Mouse (Mus musculus) megakaryocyte, adult 5-6 weeks (primary cell): Measurements from ENCODE around the gene Ankrd31. TPM values are rescaled to one million over a fixed set of nuclear protein-coding genes. Genes with fewer than 3 reads are reported as not detected.
"Not testable (repeated sequence)": the region's sequence is repeated elsewhere in the genome, so short reads cannot be mapped to it uniquely, and the experiment has no call there.

Experiments
- ATAC-seq: 2 replicates; pipeline ENCODE4 v1.8.0; 2016; ENCODE audit warnings: mild to moderate bottlenecking, inconsistent platforms; ENCODE audit not compliant: poor library complexity, severe bottlenecking
- total RNA-seq, 2 experiments: library from RNA; stranded (forward) in 1 of 2; stranded (reverse) in 1 of 2; fragments of 153-499, 151-499 nt in 1 of 2; fragments of 221-1000, 200-1000 nt in 1 of 2; gene quantifications; 2 replicates each; pipeline versions ENCODE4 v1.2.3 to v1.2.4; 2015 to 2017

Gene Ankrd31
- not detected in 2 replicates for total RNA-seq (2015)
- not detected in 2 replicates for total RNA-seq (2017)

DNA sequence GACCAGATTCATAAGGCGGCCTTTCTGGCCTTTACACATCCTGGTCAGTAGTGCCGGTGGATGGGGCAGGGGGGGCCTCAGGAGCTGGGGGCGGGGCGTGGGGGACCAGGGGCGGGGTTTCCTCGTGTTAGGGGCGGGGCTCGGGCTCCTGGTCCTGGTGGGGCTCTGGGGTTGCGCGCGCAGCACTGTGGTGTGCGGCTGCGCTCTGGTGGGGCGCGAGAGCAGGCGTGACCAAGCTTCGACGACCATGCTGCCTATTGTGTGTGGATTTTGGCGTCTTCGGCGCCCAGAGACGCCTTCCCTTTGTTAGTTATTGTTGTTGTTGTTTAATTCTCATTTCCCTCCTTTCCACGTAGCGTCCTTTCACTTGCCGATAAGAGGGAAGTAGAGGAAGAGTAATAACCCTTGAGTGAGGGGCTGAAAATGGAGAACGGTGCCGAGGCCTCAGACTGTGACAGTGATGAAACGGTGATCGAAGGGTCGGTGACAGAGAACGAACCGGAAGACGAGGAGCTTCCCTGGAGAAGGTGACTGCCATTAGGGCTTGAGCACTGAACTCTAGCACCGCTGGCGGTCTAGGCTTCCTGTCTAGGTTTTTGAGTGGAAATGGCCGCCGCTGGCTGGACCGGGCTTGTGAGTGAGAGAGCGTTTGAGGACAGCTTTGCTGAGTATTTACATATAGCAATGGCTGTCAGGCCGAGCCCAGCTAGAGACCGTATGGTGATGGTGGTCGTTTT is at the start of gene Ankrd31:
Gene Ankrd31 (plus strand): TSS at position 164 of the 737 bp plus-strand sequence.
- ATAC-seq = no peak

DNA sequence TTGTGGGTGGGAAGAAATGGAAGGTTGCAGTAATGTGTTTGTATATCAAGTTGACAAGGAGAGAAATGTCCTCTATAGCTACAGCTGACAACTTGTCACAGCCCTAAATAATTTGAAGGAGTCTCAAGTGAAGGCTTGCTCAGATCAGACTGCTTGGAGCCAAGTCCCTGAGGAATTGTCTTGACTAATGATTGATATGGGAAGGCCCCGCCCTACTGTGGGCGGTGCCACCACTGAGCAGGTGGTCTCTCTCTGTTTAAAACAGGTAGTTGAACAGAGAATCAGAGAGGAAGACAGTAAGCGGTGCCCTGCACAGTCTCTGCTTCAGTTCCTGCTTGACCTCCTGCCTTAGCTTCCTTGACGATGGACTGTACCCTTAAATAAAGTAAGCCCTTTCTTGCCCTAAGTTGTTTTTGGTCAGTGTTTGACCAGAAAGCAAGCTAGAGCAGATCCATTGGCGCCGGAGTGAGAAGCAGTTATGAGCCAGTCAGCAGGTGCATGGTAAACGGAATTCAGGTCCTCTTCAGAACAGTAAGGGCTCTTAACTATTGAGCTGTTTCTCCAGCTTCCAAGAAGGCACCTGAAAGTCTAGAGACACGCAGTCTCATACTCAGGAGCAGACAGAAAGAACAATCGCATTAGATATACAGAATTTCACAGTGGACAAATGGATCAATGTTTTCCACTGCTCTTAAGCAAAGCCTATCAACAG is 45.3 kb upstream of the Ankrd31 start:
- no peak for ATAC-seq

DNA sequence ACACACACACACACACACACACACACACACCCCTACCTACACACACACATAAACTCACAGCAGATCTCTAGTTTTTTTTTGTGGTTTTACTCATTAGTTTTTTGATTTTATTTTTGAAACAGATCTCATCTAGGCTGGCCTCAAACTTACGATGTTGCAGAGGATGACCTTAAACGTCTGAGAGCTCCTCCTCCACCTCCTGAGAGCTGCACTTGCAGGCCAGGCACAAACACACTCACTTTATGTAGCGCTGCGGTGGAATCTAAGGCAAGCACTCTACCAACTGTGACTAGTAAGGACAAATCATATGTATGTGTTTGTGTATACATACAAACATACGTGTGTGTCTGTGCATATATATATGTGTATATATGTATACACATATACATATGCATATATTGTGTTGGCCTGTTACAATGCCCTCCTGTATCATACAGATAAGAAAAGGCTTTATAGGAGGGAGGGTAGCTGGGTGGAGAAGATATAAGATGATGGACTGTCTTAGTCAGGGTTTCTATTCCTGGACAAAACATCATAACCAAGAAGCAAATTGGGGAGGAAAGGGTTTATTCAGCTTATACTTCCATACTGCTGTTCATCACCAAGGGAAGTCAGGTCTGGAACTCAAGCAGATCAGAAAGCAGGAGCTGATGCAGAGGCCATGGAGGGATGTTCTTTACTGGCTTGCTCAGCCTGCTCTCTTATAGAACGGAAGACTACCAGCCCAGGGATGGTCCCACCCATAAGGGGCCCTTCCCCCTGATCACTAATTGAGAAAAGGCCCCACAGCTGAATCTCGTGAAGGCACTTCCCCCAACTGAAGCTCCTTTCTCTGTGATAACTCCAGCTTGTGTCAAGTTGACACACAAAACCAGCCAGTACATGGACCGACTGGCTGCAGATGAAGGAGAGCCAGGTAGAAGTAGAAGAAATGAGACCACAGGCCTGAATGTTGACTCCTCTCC is 38.5 kb upstream of the Ankrd31 start:
- ATAC-seq = no peak

DNA sequence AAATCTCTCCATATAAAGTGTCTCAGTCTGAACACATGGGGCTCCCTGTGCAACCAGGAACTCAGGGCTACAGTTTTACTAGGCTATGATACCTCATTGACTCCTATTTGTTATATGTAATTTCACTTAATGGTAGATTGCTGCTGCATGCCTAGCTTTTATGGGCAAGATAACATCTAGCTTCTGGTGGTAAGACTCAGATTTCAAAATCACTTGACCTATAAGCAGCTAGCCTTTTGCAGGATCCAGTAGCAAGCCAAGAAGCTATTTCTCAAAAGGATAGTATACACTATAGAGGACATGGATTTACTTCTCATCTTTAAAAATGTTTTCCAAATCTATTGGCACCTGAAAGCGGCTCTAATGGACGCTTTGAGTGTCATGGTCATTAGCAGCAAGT is 31.8 kb upstream of the Ankrd31 start:
- no peak for ATAC-seq

DNA sequence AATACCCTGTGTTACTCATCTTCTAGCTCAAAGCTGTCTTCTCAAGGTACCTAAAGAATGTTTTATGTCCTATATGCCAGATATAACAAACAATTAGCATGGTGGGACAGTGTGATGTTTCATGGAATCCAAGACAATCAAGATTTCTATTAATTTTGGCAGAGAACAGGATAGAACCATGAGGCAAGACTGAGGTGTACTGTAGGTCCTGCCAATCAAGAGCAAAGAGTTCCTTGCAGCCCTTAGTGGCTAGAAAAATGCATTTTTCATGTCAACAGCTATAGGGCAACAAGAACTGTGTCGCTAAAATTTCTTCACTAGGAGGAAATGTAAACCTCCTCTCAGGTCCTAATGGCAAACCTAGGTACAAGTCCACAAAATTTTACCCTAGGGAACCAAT is 30.3 kb upstream of the Ankrd31 start:
- no peak for ATAC-seq

DNA sequence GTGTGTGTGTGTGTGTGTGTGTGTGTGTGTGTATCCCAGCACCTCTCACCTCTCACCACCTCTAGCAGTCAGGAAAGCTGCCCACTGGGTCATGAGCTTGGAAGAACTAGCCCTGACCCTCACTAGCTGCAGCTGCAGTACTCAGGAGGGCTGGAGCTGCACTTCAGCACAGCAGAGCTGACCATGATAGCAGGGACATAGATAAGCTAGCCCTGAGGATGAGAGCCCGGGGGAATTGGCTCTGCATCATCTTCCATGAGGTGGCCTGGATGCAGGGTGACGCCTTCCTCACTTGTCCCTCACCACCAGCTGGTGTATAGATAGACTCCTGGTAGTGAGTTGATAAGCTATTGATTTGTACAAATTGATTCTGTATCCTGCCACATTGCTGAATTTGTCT is 28.1 kb upstream of the Ankrd31 start:
- ATAC-seq = no peak

DNA sequence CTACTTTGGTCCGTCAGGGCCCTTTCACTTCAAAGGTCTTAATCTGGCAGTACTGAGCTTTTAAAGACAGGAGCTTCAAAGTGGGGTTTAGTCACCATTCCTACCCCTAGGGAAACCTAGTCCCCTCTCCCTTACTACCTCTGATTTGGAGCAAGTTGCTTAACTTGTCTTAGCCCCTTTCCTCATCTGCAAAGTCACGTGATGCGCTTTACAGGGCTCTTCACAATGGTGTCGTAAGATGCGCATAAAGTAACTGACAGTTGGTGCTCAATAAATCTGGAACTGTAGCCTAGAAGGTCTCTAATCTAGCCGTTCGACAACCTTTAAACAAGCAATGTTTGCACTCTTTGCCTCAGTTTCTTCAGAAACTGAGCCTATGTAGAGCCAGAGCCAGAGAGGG is 19.8 kb upstream of the Ankrd31 start:
- no peak for ATAC-seq

DNA sequence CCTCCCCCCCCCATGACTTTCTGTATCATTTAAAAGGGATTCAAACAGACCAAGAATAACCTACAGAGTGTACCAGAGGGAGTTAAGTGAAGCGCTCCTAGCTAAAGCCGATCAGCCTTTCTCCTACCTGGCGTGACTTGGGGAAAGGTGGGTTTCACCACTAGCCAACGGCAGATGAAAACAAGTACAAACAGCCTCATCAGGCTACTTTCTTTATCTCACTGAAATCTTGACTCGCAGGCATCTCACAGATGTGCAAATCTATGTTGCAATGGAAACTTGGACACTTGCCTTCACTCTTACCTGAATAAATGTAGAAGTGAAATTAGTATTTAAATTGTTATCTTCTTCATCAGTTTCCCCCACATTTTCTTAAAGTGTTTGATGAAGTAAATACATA is 18.9 kb upstream of the Ankrd31 start:
- ATAC-seq = no peak

DNA sequence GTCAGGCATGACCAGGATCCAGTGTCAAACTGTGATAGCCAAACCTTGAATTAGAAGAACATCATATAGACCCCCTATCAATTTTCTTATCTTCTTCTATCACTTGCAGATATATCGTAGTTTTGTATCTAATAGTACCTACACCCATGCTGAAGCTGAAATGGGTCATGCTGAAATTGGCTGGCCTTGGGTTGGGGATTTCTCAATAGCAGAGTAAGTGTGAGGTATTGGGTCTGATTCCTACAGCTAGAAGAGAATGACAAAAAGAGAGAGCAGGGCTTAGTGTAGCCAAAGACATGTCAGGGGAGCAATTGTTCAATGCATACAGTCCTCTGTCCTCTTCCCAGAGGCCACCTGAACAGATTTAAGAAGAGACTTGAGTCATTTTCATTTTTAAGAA is 18.0 kb upstream of the Ankrd31 start:
- ATAC-seq = no peak

DNA sequence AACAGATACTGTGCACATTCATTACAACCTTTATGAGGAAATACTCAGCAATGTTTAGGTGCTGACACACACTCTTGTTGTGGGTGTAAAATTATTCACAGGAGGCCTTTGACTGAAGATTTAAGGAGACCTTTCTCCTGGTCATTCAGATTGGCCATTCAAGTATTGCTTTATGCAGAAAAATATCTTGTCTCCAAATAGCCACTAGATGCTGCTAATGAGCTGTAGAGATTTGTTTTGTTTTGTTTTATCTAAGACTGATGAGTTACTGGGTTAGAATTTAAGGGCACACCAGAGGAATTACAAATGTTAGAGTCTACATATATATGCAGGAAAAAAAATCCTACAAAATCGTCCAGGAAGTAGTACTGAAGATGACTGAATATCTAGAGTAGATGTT is 12.9 kb upstream of the Ankrd31 start:
- no peak for ATAC-seq

DNA sequence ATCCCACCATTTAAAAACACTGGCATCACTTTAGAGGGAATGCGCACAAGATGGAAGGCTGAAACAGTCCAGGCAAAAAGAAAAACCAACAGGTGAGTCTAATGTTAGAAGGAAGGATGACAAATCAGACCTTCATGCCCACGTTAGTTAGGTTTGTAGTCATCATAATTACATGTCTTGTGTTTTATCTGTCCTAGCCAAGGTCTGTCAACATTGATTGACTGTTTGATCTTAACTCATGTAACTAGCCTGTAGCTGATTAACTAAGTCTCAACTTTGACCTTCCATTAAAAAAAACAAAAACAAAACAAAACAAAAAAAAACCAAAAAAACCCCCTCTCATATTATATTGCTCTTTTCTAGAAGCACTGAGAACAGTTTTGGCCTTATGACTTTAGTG is 7.9 kb upstream of the Ankrd31 start:
- ATAC-seq = no peak

DNA sequence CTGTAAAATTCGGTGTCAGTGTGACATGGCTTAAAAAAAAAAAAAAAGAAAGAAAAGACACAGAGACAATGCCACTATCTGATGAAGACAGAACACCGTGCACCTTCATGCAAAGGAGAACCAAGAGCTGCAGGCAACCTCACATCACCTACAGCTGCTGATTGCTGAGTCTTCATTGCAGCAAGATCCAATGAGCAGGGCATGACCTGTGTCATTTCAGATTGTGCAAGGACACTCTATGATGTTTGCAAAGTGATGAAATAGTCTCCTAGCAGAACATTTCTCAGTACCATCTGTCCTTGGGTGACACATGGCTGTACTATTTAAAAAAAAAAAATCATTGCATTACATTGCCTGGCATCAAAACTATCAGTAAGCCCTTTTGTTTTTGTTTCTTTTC is 5.2 kb upstream of the Ankrd31 start:
- ATAC-seq = peak; percentile 59

DNA sequence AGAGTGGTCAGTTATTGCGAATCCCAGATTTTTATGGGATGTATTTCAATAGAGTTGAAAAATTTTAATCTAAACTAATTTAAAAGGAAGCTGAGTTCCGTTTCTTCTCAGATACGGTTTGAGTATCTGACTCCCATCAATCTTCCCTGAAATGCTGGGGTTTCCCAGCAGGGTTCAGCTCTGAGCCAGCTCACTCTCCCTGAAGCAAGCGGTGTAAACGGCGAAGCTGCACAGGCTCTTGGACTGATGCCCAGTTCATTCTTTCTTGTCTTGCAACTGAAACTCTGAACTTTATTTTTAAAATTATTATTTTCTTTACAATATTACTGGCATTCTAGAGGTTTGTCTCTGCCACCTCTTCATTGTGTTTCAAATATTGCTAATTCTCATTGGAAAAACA is 2.0 kb upstream of the Ankrd31 start:
- no peak for ATAC-seq

DNA sequence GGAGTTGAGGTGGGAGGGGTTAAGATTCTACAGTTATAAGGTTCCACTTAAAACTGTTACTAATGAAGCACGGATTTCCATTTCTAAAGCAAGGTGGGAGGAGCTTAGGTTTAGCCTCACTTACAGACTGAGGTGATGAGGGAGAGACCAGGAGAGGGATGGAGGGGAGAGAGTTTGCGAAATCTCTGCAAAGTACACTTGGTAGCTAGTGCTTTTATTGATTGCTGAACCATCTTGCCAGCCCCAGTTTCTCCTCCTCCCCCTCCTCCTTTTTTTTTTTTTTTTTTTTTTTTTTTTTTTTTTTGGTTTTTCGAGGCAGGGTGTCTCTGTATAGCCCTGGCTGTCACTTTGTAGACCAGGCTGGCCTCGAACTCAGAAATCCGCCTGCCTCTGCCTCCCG is 1.8 kb downstream of the Ankrd31 start:
- ATAC-seq = no peak

DNA sequence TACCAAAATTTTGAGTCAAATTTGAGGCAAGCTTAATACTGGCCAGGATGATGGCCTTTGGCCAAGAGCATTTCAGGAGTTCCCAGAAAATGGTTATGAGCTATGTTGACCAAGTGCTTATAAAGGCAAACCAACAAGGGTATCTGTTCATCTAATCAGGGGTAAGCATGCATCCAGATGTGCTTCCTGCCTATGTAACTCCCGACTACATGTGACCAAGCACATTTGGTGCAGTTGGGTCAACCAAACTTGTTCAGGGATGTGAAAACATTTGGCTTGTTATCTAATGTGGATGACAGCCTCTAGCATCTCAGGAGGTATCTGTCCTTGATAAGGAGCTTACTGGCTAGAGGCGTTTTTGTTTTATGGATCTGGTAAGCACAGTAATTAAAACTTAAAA is 12.8 kb downstream of the Ankrd31 start:
- no peak for ATAC-seq

DNA sequence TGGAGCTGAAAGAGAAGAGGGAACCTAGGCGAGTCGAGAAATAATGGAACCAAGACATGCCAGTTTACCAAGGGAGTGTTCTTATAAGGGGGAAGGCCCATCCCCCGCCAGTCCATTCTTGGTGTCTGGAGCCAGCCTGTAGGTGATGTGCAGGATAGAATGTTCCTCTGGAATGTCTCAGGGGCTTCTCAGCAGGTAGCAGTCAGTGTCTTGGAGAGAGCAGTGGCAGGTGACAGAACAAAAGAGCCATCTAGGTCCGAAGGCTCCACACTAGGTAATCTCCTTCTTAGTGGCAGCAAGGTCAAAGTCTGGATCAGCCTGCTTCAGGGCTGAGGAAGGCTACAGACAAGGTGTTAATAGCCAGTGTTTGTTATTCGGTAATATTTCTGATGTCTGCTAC is 38.0 kb downstream of the Ankrd31 start:
- ATAC-seq = not testable (repeated sequence)

DNA sequence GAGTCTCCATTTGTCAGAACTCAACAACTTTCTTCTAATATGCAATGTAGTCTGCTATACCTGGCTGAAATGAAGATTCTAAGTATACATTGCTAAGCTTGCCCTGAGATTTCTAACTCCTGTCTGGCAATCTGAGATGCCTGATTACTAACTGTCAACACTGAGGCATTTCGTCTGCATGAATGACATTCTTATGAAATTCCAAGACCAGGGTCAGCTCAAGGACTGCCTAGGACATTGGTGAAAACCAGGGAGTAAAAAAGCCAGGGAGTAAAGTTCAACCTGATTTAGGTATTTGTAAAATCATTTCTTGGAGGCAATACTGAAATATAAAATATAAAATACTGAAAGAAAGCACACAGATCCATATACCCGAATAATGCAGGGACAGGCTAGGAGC is 45.4 kb downstream of the Ankrd31 start:
- no peak for ATAC-seq

DNA sequence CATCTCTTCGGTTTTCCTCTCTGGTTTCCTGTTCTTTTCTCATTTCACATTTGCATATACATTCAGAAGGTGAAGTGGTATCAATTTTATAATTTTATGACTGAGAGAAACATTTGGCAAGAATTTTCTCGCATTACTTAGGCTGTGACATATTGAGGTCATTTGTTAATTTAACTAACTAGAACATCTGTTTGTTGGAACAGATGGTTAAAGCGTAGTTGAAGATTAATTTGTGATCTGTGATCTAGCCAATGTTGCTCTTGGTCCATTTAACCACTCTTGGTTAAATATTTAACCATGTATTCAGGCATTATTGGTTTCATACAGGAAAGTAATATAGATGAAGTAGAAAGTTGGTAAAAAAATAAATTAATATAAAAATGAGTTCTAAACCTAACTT is 47.2 kb downstream of the Ankrd31 start:
- no peak for ATAC-seq

DNA sequence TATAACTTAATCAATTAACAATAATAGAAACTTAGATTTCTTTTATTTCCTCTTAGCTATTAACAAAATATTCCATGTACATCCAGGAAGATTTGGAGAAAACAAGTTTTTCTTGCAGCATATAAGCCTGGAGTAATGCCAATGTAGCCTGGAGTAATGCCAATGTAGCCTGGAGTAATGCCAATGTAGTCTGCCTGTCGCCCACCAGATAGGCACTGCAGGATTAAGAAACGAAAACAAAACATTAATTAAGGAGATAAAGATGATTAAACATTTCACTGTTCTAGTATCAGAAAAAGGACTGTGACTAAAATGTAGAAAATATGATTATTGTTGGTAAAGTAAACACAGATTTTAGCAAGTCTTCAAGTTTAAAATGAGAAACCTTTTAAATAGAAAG is 49.4 kb downstream of the Ankrd31 start:
- no peak for ATAC-seq

DNA sequence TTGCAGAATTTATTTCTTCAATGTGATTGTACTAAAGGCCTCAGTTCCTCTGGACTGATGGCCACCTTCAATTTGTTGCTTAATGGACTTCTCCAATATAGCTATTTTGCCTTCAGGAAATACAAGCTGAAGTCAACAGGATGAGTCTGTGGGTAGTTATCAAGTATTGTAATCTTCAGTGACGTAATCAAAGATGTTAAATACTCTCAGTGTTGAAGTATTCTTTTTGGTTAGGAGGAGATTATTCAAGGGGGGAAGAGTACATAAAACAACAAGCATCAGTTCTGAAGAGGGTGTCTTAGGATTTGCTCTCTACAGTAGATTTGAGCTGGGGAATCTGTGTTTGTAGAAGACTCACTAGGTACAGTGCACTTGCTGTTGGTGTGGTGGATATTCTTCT is 101.7 kb downstream of the Ankrd31 start:
- ATAC-seq = no peak

DNA sequence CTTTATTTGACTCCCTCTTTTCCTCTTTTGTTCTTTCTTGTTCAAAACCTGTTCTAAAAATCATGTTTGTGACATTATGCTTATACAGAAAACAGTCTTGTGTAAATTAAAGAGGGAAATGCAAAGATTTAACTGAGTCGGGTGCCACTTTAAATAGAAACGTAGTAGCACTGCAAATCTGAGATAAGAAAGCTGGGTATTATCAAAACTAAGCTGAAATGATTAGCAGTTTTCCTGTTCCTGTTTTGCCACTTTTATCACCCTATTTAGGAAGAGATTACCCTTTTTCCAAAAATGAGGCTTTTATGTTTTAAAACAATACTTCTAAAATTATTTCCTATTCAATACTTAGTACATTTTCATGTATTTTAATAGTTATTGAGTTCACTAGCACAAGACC is 104.1 kb downstream of the Ankrd31 start:
- no peak for ATAC-seq
